Mouse (Mus musculus) limb, embryonic 11.5 days (tissue): Measurements from ENCODE around the gene Ints6. TPM values are rescaled to one million over a fixed set of nuclear protein-coding genes. Genes with fewer than 3 reads are reported as not detected.
A peak's percentile ranks its signal among the peaks of the same experiment; 100 is the strongest.

Experiments used
- ATAC-seq: fragments of 200-750 bp; cut with Nextera tagmentation; 2 replicates; pipeline ENCODE4 v1.8.0; 2017; ENCODE audit warnings: low read depth; ENCODE audit not compliant: insufficient number of reproducible peaks, low FRiP score, low TSS enrichment
- DNase-seq: peaks from one replicate; pipeline ENCODE4 v3.0.0-alpha.2; 2015; ENCODE audit warnings: low spot score
- H3K27ac ChIP-seq: fragments of 300-500 bp; sonication (generic); replicated peaks from 2 replicates; pipeline ENCODE4 v1.5.1; 2014; ENCODE audit warnings: low read depth, mild to moderate bottlenecking, low read length
- H3K27me3 ChIP-seq: fragments of 300-500 bp; sonication (generic); 2 replicates; pipeline ENCODE4 v1.6.1; 2014; ENCODE audit warnings: mild to moderate bottlenecking, low read length, mixed read lengths; ENCODE audit not compliant: control insufficient read depth, insufficient read depth
- H3K36me3 ChIP-seq: fragments of 300-500 bp; sonication (generic); 2 replicates; pipeline ENCODE4 v1.6.1; 2014; ENCODE audit warnings: mild to moderate bottlenecking, low read length, moderate library complexity, mixed read lengths; ENCODE audit not compliant: control insufficient read depth, insufficient read depth
- H3K4me1 ChIP-seq: fragments of 300-500 bp; sonication (generic); 2 replicates; pipeline ENCODE4 v1.6.1; 2014; ENCODE audit warnings: low read length, mixed read lengths; ENCODE audit not compliant: control insufficient read depth, insufficient read depth
- H3K4me2 ChIP-seq: fragments of 300-500 bp; sonication (generic); 2 replicates; pipeline ENCODE4 v1.6.1; 2014; ENCODE audit warnings: low read depth, mild to moderate bottlenecking, moderate library complexity; ENCODE audit not compliant: severe bottlenecking
- H3K4me3 ChIP-seq: fragments of 300-500 bp; sonication (generic); 2 replicates; pipeline ENCODE4 v1.5.1; 2014; ENCODE audit warnings: low read depth, low read length
- H3K9ac ChIP-seq: fragments of 300-500 bp; sonication (generic); 2 replicates; pipeline ENCODE4 v1.6.1; 2014; ENCODE audit warnings: mild to moderate bottlenecking, low read length
- H3K9me3 ChIP-seq: fragments of 300-500 bp; sonication (generic); 2 replicates; pipeline ENCODE4 v1.6.1; 2016; ENCODE audit warnings: low read length; ENCODE audit not compliant: control insufficient read depth
- WGBS: fragments of 180-500 bp; shearing (Covaris S2); extraction: QIAGEN DNeasy Blood & Tissue Kit; methylation state at CpG from one replicate; pipeline ENCODE4 v1.1.7; 2014; 5-methylcytosine and 5-hydroxymethylcytosine counted together
- polyA plus RNA-seq: library from polyadenylated mRNA; unstranded; fragments of >200 nt; fragmentation: Nextera tagmentation; extraction: Ambion mirVana; gene quantifications from 2 replicates; pipeline ENCODE4 v1.2.1, GENCODE M21; 2014

The Ints6 gene
- polyA plus RNA-seq, 1 experiment from 2014 or later, result 31.1 TPM

DNA sequence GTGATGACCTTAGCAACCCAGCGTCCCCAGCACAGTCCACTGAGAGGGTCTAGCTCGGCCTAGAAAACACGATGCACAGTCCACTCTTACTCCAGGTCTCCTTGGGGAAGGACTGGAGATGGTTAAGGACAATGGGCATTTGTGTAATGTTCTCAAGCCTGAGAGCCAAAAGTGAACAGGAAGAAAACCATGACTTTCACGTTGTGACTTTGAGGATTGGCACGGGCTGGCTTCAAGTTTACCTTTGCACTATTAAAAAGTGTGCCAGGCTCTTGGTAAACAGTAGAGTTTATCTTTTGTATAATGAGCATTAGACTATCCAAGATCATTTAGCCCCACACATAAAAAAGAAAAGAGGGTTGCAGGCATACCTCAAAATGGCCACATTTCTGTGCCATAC lies 22.0 kb upstream of the Ints6 start:
- WGBS, result 88% methylated on average over 5 of the region's 5 CpGs
- ATAC-seq, result no peak
- no peak overlapping the region for H3K27ac ChIP-seq

DNA sequence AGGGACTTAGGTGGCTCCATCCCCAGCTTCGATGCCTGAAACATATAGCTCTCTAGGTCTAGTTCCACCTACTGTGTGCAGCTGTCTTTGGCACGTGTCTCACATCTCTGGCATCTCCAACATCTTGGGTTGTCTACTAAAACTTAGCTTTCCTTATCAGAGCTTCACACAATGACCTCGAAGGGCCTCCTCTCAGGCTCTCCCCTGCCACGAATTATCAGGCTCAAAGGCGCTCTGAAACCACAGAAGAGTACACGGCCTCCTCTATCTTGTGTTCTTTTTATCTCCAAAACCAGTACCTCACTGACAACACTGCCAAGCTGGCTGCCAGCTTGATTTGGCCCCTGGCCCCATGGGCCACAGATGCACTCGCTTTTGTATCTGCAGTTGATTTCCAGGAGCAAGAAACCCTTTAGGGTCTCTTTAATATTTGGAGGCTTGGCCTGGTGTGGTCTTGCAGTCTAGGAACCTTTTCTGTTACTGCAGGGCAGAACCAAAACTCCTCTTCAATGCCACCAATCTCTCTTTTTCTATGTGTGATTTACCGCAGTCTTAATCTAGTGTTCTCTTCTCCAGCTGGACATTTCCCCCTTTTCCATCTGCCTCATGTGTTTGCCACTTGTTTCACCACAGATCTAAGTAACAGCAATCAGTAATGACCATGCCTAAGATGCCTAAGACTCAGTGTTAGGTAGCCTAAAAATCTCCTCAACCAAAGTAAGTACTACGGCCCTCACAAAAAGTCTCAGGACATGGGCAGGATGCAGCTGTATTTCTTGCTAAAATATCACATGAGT lies 19.7 kb upstream of the Ints6 start:
- no peaks in the 10 kb centered on the region for H3K4me1 ChIP-seq
- WGBS, result 88% methylated on average over 9 of the region's 9 CpGs
- H3K4me2 ChIP-seq, result no peak overlapping the region
- no peak overlapping the region for H3K4me3 ChIP-seq
- no peak for DNase-seq
- H3K36me3 ChIP-seq, result no peaks in the 10 kb centered on the region
- no peak for ATAC-seq
- no peaks in the 10 kb centered on the region for H3K9me3 ChIP-seq
- H3K27me3 ChIP-seq, result no peaks in the 10 kb centered on the region
- no peak overlapping the region for H3K9ac ChIP-seq
- H3K27ac ChIP-seq, result no peak overlapping the region

More for the DNA sequence above, 22.0 kb upstream of the Ints6 start:
- Histone ChIP-seq H3K4me3 (no peak overlapping the region), H3K4me1 (no peaks in the 10 kb centered on the region), H3K27me3 (no peaks in the 10 kb centered on the region), H3K9ac (no peak overlapping the region), H3K36me3 (no peaks in the 10 kb centered on the region), H3K4me2 (no peak overlapping the region), H3K9me3 (no peaks in the 10 kb centered on the region)
- DNase-seq, result no peak

DNA sequence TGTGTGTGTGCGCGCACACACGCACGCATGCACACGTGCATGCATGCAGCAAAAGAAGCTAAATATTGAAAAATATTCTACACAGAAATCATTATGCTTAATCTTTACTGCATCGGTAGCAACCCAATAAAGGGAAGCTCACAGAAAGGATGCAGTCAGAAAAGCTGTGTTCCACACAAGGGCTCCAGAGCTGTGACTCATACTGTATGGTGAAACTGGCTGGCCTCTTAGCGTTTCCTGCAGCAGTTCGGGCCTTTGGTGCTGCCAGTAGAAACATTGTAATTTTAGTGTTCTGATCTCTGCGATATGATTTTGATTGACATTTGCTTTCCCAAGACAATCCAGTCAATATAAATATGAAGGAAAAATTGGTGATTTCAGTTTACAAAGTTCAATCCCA lies 17.1 kb upstream of the Ints6 start:
- Histone ChIP-seq H3K4me3 (no peak overlapping the region), H3K27ac (no peak overlapping the region), H3K9ac (no peak overlapping the region), H3K4me2 (no peak overlapping the region), H3K36me3 (no peaks in the 10 kb centered on the region), H3K4me1 (no peaks in the 10 kb centered on the region), H3K9me3 (no peaks in the 10 kb centered on the region), H3K27me3 (no peaks in the 10 kb centered on the region)
- ATAC-seq, result no peak
- no peak for DNase-seq
- 93% methylated on average over 9 of the region's 9 CpGs for WGBS

DNA sequence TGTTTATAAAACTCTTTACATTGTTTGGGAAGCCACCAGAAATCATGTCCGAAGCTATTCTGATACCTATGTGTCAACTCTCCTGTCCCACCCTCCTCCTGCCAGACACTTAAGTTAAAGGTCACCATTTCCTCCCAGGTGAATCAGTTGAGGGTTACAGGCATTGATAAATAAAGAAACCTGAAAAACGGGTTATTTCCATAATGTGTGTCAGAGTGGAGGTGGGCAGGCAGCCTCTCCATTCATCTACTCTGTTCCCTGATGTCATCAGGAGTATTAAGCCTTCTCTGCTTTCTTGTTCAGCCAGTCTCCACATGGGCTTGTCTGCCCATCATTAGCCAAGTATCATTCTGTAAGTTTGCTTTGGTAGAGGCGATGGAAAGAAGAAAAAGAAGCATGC lies 14.1 kb upstream of the Ints6 start:
- H3K27me3 ChIP-seq, result no peaks in the 10 kb centered on the region
- 88% methylated on average over 3 of the region's 3 CpGs for WGBS
- no peak for ATAC-seq

DNA sequence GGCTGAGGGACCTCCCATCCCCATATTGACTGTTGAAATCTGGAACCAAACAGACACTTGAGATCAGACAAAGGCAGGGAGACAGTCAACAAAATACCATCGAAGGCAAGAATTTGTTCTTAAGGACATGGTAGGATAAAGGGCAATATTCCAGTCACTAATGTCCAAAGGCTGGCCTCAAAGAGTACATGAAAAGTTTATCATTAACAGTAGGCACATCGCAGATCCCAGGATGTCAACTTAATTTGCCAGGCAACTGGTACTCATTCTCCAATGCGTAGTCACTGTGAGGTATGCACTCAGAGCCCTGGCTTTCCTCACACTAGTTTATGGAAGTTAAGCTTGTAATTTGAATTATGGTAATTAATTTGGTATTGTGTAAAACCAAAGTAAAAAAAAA lies 13.3 kb upstream of the Ints6 start:
- ATAC-seq (no peak), DNase-seq (no peak)
- no peak overlapping the region for H3K27ac ChIP-seq
- no peaks in the 10 kb centered on the region for H3K36me3 ChIP-seq
- H3K4me1 ChIP-seq, result no peaks in the 10 kb centered on the region
- no peak overlapping the region for H3K4me2 ChIP-seq
- no peak overlapping the region for H3K4me3 ChIP-seq
- H3K9ac ChIP-seq, result no peak overlapping the region
- no peaks in the 10 kb centered on the region for H3K9me3 ChIP-seq
- no peaks in the 10 kb centered on the region for H3K27me3 ChIP-seq
- 94% methylated on average over 3 of the region's 3 CpGs for WGBS

More for the DNA sequence above, 14.1 kb upstream of the Ints6 start:
- Histone ChIP-seq H3K4me1 (no peaks in the 10 kb centered on the region), H3K9ac (no peak overlapping the region), H3K9me3 (no peaks in the 10 kb centered on the region), H3K4me3 (no peak overlapping the region), H3K4me2 (no peak overlapping the region), H3K36me3 (no peaks in the 10 kb centered on the region), H3K27ac (no peak overlapping the region)
- no peak for DNase-seq

DNA sequence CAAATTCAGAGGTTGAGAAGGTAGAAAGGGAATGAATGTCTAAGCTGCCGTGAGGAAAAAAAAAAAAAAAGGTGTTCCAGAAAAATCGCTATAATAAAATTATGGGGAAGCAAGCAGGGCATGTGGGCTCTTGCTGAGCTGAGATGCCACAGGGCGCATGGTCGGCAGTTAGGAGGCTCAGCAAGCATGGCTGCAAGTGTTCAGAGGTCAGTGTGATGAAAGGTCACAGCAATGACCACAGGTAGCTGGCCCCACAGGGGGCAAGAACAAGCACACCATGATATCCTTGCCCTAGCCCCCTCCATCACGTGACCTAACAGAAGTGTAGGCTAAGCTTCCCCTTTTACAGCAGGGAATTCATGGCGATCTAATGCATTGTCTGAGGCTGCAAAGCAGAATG lies 12.8 kb upstream of the Ints6 start:
- H3K9ac ChIP-seq, result no peak overlapping the region
- no peaks in the 10 kb centered on the region for H3K36me3 ChIP-seq
- H3K9me3 ChIP-seq, result no peaks in the 10 kb centered on the region
- H3K27ac ChIP-seq, result no peak overlapping the region
- 74% methylated on average over 6 of the region's 6 CpGs for WGBS
- no peak overlapping the region for H3K4me3 ChIP-seq
- DNase-seq (no peak), ATAC-seq (no peak)
- no peak overlapping the region for H3K4me2 ChIP-seq
- H3K27me3 ChIP-seq, result no peaks in the 10 kb centered on the region
- no peaks in the 10 kb centered on the region for H3K4me1 ChIP-seq

DNA sequence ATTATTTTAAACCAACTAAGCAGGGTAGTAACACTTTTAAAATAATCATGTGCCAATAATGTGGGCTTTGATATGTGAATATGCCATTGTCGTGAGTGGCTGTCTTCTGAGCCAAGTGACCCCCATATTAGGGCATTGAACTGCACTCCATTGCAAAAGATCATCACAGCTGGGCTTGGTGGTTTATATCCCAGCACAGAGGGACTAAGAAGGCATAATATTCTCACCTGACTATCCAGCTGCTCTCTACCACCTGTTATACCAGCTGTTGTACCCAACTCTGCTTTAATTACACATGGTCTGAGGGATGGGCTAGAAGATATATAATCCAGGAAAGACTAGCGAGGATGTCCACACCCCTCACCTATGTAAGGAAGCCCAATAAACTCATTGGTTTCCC lies 4.4 kb upstream of the Ints6 start:
- H3K9me3 ChIP-seq, result no peaks in the 10 kb centered on the region
- H3K4me3 ChIP-seq, result no peak overlapping the region
- no peak overlapping the region for H3K27ac ChIP-seq
- WGBS, result 87% methylated on average over 2 of the region's 2 CpGs
- H3K4me1 ChIP-seq, result no peaks in the 10 kb centered on the region
- H3K27me3 ChIP-seq, result no peaks in the 10 kb centered on the region
- H3K9ac ChIP-seq, result no peak overlapping the region
- H3K4me2 ChIP-seq, result no peak overlapping the region
- H3K36me3 ChIP-seq, result no peaks in the 10 kb centered on the region
- DNase-seq (no peak), ATAC-seq (no peak)

DNA sequence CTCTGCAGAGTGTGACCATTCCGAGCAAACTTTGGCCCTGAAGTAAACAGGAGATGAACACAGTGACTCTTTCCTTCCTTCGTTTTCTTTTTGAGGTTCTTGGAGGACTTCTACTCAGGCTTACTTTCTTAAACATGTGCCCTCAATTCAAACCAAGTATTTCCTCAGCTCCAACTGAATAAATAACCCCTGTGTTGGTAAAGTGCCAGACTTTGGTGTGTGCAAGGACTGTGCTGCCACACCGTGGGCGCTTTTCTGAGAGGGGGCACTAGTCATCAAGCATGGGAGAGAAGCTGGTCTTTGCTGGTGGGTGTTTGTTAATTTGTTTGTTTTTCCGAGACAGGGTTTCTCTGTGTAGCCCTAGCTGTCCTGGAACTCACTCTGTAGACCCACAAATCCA lies 3.4 kb upstream of the Ints6 start:
- Histone ChIP-seq H3K27me3 (no peaks in the 10 kb centered on the region), H3K9ac (no peak overlapping the region), H3K27ac (no peak overlapping the region), H3K4me3 (no peak overlapping the region), H3K36me3 (no peaks in the 10 kb centered on the region), H3K4me1 (no peaks in the 10 kb centered on the region), H3K9me3 (no peaks in the 10 kb centered on the region), H3K4me2 (no peak overlapping the region)
- 87% methylated on average over 5 of the region's 5 CpGs for WGBS
- ATAC-seq (no peak), DNase-seq (no peak)

DNA sequence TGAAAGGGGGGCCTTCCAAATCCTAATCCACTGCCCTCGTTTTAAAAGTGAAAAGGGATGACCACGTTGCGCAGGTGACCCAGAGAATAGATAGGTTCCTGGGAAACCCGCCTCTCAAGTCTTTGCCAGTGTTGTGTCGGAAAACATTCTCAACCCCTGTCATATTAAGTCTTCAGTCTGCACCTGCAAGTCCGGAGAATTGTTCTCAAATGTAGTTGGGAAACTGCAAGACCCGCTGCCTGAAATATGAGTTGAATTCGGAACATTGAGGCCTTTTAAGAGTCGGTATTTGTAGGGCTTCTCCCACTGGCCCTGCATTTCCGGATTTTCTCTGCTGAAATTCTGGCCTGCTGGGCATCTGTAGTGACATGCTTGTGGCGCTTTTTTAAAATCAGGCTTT lies 974 bp upstream of the Ints6 start:
- Histone ChIP-seq H3K27me3 (no peaks in the 10 kb centered on the region), H3K9ac (peak overlapping the region; percentile 66), H3K27ac (peak overlapping the region; percentile 93), H3K36me3 (peaks cover 3% of the 10 kb centered on the region; the same call in 1 of the 2 replicates), H3K9me3 (no peaks in the 10 kb centered on the region), H3K4me2 (peak overlapping the region; percentile 72), H3K4me3 (peak overlapping the region; percentile 57), H3K4me1 (no peaks in the 10 kb centered on the region)
- DNase-seq, result no peak
- 2% methylated on average over 11 of the region's 11 CpGs for WGBS
- no peak for ATAC-seq
